Mouse (Mus musculus): ENCODE measurements around the gene Ssh3. TPM values are rescaled to one million over a fixed set of nuclear protein-coding genes. Genes with fewer than 3 reads are reported as not detected.
A peak's percentile ranks its signal among the peaks of the same experiment; 100 is the strongest.
"Not testable (repeated sequence)": the region's sequence is repeated elsewhere in the genome, so short reads cannot be mapped to it uniquely, and the experiment has no call there.

Gene Ssh3
- polyA plus RNA-seq, 1 experiment from 2014 or later = 27.6 TPM

DNA sequence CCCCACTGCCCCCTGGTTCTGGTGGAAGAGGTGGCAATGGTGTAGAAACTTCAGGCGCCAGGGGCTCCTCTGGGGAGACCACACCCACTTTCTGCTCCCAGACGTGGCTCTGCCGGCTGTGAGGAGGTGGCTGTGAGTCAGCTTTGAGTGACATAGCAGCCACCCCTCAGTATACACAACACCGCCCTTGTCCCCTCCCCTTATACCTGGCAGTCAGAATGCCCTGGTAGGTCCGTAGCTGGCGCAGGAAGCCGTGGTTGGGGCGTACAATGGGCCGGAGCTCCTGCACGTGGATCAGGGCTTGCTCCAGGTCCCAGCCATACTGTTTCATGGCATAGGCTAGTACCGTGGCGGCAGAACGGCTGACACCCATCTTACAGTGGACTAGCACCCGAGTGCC is 5.3 kb downstream of the Ssh3 start:
- Histone ChIP-seq H3K27ac (no peak overlapping the region), H3K4me2 (0 out of 2 replicates have a peak overlapping the region, but pooled peaks have one; percentile 5), H3K4me1 (peaks cover 23% of the 10 kb centered on the region; the same call in 1 of the 2 replicates), H3K9ac (no peak overlapping the region), H3K4me3 (replicated peaks) (no peak overlapping the region), H3K36me3 (0 out of 2 replicates have a peak, but pooled peaks cover 3% of the 10 kb centered on the region), H3K9me3 (no peaks in the 10 kb centered on the region), H3K27me3 (replicated peaks) (no peaks in the 10 kb centered on the region)
- peak; percentile 86 for ATAC-seq (ENCODE audit: insufficient read depth, low FRiP score, low read depth)
- WGBS = 52% methylated on average over 14 of the region's 14 CpGs

DNA sequence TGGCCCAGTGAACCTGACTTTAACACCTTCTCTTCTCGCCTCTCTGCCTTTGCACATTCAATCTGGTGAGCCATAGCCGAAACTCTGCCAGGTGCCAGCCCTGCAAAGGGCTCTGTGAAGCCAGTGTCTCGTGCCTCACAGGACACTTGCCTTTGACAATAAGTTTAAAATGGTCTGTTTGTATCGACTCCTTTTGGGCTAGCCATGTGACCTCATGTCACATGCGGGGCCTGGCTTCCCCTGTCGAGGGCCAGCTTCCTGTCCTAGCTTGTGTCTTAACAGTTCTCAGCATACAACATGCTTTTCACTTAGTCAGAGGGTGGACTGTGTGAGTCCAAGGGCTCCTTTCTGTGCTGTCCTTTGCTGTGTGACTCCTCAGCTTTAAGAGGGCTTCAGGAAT is 6.2 kb downstream of the Ssh3 start:
- Histone ChIP-seq H3K4me2 (no peak overlapping the region), H3K36me3 (0 out of 2 replicates have a peak, but pooled peaks cover 3% of the 10 kb centered on the region), H3K4me1 (peaks cover 23% of the 10 kb centered on the region; the same call in 1 of the 2 replicates), H3K27ac (no peak overlapping the region), H3K9me3 (no peaks in the 10 kb centered on the region), H3K9ac (no peak overlapping the region), H3K27me3 (replicated peaks) (no peaks in the 10 kb centered on the region), H3K4me3 (replicated peaks) (no peak overlapping the region)
- WGBS = 61% methylated on average over 6 of the region's 6 CpGs
- no peak for ATAC-seq (ENCODE audit: insufficient read depth, low FRiP score, low read depth)

DNA sequence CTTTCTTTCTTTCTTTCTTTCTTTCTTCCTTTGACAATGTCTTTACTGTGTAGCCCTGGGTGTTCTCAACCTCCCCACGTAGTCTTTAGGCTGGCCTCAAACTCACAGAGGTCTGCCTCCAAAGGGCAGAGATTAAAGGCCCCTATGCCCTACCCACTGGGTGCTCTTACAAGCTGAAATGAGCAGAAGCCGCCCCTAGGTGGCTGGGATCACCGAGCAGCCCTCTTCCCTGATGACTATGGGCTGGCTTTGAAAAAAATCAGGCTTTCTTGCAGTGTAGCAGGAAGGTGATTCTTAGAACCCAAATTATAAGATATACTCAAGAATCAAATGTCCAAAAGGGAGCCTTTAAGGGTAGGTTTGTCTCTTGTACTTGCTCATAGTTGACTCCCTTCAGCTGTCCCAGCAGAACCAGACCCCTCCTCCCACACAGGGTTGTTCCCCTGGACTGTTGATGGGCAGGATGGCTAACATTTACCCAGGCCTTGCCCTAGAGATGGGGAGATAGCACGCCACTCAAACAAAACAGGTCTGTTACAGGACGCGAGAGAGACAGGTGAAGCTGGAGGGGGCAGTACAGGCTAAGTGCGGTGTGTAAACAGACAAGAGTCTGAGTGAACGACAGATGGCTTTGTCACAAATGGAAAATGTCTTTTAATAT is 7.8 kb downstream of the Ssh3 start:
- no peak overlapping the region for H3K4me2 ChIP-seq
- peak; percentile 36; the same call in 1 of the 2 replicates for ATAC-seq (ENCODE audit: insufficient read depth, low FRiP score, low read depth)

DNA sequence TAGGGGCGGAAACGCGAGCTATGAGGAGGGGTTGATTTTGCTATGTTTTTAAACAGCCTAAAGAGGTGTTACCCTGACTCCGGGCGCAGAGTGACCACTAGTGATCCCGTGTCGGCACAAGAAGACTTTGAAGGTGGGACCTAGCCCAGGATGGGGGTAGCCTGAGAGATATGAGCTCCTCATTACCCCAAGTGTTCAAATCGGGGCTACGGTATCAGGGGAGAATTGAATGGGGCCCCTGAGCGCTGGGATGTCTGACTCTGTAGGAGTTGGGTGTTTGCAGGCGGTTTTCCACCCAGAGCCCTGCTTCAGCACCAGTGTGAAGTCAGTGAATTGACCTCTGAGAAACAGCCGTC is 11.1 kb downstream of the Ssh3 start:
- no peak; the same call in 1 of the 2 replicates for ATAC-seq (ENCODE audit: insufficient read depth, low FRiP score, low read depth)
- Histone ChIP-seq H3K36me3 (no peaks in the 10 kb centered on the region), H3K4me3 (replicated peaks) (peak overlapping the region; percentile 75), H3K9ac (peak overlapping the region; percentile 39; the same call in 1 of the 2 replicates), H3K4me2 (peak overlapping the region; percentile 84), H3K4me1 (peaks cover 15% of the 10 kb centered on the region; the same call in 1 of the 2 replicates), H3K27ac (no peak overlapping the region), H3K9me3 (no peaks in the 10 kb centered on the region), H3K27me3 (replicated peaks) (no peaks in the 10 kb centered on the region)
- WGBS = 22% methylated on average over 12 of the region's 12 CpGs

More for the DNA sequence above, 7.8 kb downstream of the Ssh3 start:
- H3K27me3 ChIP-seq (replicated peaks) = no peaks in the 10 kb centered on the region
- 43% methylated on average over 8 of the region's 8 CpGs for WGBS
- peaks cover 28% of the 10 kb centered on the region; the same call in 1 of the 2 replicates for H3K4me1 ChIP-seq
- H3K36me3 ChIP-seq = 0 out of 2 replicates have a peak, but pooled peaks cover 3% of the 10 kb centered on the region
- 0 out of 2 replicates have a peak overlapping the region, but pooled peaks have one; percentile 44 for H3K27ac ChIP-seq
- no peak overlapping the region for H3K4me3 ChIP-seq (replicated peaks)
- no peaks in the 10 kb centered on the region for H3K9me3 ChIP-seq
- H3K9ac ChIP-seq = no peak overlapping the region

DNA sequence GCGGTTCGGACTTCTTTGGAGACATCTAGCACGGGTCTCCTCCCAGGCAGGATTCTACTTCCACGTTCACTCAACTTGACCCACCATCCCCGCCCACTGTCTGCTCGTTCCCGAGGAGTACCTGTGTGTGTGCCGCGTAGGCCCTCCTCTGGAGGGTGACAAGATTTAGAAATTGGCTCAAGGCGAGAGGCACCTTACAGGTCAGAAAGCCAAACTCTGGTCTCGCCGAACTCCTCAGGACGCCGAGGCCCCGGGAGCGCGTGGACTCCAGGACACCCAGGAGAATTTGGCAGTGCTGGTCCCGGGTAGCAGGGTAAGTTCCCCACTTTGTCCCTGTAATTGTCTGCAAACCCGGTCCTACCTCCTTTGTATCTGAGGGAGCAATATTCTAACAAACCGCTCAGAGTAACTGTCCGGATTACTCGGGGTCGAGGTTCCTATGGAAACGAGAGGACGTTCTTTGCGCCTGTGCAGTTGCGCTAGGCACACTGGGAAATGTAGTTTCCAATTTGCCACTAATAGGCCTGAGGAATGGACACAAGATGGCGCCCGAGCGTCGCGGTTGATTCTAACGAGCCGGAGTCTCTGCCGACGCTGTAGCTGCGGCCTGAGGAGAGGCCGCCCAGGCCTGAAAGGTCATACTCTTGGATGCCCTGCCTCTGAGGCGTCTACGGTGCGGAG is 11.6 kb downstream of the Ssh3 start:
- H3K27ac ChIP-seq = no peak overlapping the region
- 1% methylated on average over 41 of the region's 41 CpGs for WGBS
- H3K4me2 ChIP-seq = peak overlapping the region; percentile 84
- H3K4me1 ChIP-seq = peaks cover 15% of the 10 kb centered on the region; the same call in 1 of the 2 replicates
- peak overlapping the region; percentile 75 for H3K4me3 ChIP-seq (replicated peaks)
- no peaks in the 10 kb centered on the region for H3K27me3 ChIP-seq (replicated peaks)
- peak; percentile 87 for ATAC-seq (ENCODE audit: insufficient read depth, low FRiP score, low read depth)
- no peaks in the 10 kb centered on the region for H3K36me3 ChIP-seq
- peak overlapping the region; percentile 39; the same call in 1 of the 2 replicates for H3K9ac ChIP-seq
- H3K9me3 ChIP-seq = no peaks in the 10 kb centered on the region

DNA sequence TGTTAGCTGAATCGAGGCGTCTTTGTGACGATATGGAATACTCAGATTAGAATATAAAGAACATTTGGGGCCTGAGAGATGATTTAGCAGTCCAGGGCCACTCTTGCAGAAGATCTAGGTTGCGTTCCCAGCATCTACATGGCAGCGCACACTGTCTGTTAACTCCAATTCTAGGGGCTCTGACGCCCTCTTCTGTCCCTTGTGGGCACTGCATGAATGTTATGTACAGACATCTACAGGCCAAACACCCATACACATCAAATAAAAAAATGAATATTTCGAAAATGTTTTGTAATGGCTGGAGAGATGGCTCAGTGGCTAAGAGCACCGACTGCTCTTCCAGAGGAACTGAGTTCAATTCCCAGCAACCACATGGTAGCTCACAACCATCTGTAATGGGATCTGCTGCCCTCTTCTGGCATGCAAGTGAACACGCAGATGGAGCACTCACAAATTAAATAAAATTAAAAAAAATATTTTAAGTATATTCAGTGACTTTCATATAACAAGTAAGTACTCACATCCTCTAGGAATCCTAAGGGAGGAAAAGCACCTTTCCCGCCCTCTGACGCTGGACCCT is 13.3 kb downstream of the Ssh3 start:
- no peaks in the 10 kb centered on the region for H3K9me3 ChIP-seq
- WGBS = 79% methylated on average over 11 of the region's 11 CpGs
- H3K27me3 ChIP-seq (replicated peaks) = no peaks in the 10 kb centered on the region
- no peak overlapping the region for H3K27ac ChIP-seq
- H3K4me2 ChIP-seq = no peak overlapping the region
- no peak overlapping the region for H3K4me3 ChIP-seq (replicated peaks)
- no peak for ATAC-seq (ENCODE audit: insufficient read depth, low FRiP score, low read depth)
- peaks cover 15% of the 10 kb centered on the region; the same call in 1 of the 2 replicates for H3K4me1 ChIP-seq
- no peak overlapping the region for H3K9ac ChIP-seq
- H3K36me3 ChIP-seq = no peaks in the 10 kb centered on the region

DNA sequence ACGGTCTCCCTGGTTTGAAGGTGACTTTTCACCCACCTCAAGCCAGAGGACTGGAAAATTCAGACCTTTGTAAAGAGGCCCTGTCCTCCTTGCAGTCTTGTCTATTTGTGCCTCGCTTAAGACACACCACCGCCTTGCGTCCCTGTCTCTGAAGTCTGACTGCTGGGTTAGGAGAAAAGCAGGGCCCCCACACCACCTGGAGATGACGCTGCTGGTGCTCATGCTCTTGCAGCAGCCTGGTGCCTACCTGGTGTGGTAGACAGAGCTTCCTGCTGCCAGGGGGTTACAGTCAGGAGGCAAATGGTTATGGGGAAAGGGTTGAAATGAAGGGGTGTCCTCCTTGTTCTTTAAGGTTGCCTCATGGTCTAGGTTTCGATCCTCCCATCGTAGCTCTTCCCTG is 14.8 kb downstream of the Ssh3 start:
- Histone ChIP-seq H3K9ac (no peak overlapping the region), H3K36me3 (no peaks in the 10 kb centered on the region), H3K27me3 (replicated peaks) (no peaks in the 10 kb centered on the region), H3K4me1 (peaks cover 10% of the 10 kb centered on the region; the same call in 1 of the 2 replicates), H3K27ac (no peak overlapping the region), H3K4me3 (replicated peaks) (no peak overlapping the region), H3K4me2 (no peak overlapping the region), H3K9me3 (no peaks in the 10 kb centered on the region)
- ATAC-seq (ENCODE audit: insufficient read depth, low FRiP score, low read depth) = no peak
- WGBS = 87% methylated on average over 7 of the region's 7 CpGs

DNA sequence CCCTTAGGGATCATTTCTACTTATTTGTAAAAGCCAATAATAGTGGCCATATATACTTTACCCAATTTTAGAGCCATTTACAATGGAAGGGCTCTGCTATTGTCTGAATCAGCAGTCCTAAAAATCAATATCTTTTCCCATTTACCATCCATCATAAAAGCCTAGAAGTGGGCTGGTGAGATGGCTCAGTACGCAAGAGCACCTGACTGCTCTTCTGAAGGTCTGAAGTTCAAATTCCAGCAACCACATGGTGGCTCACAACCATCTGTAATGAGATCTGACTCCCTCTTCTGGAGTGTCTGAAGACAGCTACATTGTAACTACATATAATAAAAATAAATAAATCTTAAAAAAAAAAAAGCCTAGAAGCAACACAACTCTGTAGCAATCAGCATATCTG is 20.3 kb downstream of the Ssh3 start:
- H3K27me3 ChIP-seq (replicated peaks); H3K9me3 ChIP-seq; H3K36me3 ChIP-seq; ATAC-seq (ENCODE audit: insufficient read depth, low FRiP score, low read depth); H3K9ac ChIP-seq; H3K4me2 ChIP-seq; H3K4me1 ChIP-seq; H3K27ac ChIP-seq; H3K4me3 ChIP-seq (replicated peaks): not testable (repeated sequence)
- WGBS = 51% methylated on average over 1 of the region's 1 CpGs

DNA sequence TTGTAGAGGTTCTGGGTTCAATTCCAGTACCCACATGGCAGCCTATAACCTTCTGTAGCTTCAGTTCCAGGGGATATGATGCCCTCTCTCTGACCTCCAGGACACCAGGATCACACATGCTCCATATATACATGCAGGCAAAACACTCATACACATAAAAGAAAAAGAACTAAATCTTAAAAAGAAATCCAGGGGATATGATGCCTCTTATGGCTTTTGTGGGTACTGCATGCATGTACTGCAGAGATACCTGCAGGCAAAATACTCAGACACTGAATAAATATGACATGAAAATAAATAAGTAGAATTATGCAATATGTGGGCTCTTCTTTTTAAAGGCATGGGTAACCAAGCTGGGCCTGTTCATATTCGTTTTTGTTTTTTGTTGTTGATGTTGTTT is 22.0 kb downstream of the Ssh3 start:
- Histone ChIP-seq H3K27ac (no peak overlapping the region), H3K9ac (no peak overlapping the region), H3K9me3 (no peaks in the 10 kb centered on the region), H3K27me3 (replicated peaks) (no peaks in the 10 kb centered on the region), H3K4me1 (no peaks in the 10 kb centered on the region), H3K36me3 (no peaks in the 10 kb centered on the region), H3K4me3 (replicated peaks) (no peak overlapping the region), H3K4me2 (no peak overlapping the region)
- 54% methylated on average over 1 of the region's 1 CpGs for WGBS
- ATAC-seq (ENCODE audit: insufficient read depth, low FRiP score, low read depth) = no peak

DNA sequence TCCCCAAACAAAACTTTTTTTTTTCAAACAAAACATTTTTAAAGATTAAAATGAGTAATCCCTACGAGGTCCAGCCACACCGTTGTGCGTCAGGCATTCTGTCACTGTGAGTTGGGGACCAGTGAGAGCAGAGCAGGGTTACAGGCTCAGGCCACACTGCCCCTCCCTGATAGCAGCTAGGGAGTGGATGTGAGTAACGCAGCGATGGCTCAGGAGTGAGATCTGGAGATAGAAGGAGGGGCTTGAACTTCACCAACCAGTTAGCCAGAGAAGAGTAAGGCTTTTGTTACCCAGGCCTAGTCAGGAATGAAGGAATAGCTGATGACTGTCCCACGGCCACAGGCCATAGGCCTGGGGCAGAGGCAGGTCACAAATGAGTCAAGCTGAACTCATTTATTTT is 24.2 kb downstream of the Ssh3 start:
- no peak overlapping the region for H3K27ac ChIP-seq
- H3K36me3 ChIP-seq = no peaks in the 10 kb centered on the region
- H3K4me2 ChIP-seq = no peak overlapping the region
- no peaks in the 10 kb centered on the region for H3K9me3 ChIP-seq
- no peak for ATAC-seq (ENCODE audit: insufficient read depth, low FRiP score, low read depth)
- no peaks in the 10 kb centered on the region for H3K27me3 ChIP-seq (replicated peaks)
- H3K4me3 ChIP-seq (replicated peaks) = no peak overlapping the region
- H3K4me1 ChIP-seq = no peaks in the 10 kb centered on the region
- no peak overlapping the region for H3K9ac ChIP-seq
- WGBS = 72% methylated on average over 6 of the region's 6 CpGs

DNA sequence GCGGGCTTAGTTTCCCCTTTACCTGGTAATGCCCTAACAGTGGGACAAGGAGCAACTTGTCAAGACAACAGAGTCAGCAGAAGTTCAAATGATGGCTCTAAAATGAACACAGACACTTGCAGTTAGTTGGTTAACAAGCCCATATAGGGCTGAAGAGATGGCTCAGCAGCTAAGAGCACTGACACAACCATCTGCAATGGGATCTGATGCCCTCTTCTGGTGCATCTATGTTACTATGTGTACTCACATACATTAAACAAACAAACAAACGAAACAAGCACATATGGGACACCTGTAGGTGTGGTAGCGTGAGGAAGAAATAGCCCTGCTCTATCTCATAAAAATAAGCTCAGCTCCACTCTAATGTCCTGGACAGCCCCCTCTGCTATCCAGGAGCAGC is 26.6 kb downstream of the Ssh3 start:
- ATAC-seq (ENCODE audit: insufficient read depth, low FRiP score, low read depth) = no peak
- 68% methylated on average over 3 of the region's 3 CpGs for WGBS

DNA sequence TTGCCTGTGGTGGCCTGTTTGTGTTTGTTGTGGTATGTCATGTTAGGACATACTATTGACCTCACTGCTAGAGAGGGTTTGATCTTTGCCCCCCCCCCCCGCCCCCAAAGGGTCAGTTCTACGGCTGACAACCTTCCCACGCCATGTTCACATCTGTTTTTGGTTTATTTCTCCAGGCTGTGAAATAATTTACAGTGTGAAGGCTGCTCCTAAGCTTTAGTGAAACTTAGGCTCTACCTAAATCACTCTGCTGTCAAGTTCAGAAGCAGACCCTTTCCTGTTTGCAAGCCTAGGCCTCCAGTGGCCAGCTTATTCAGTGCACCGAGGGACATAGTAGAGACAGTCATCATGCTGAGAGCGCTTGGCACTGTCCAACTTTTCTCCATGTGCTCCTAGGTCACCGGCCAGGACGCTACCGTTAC is 28.7 kb downstream of the Ssh3 start:
- Histone ChIP-seq H3K4me1 (no peaks in the 10 kb centered on the region), H3K4me2 (no peak overlapping the region), H3K27me3 (replicated peaks) (no peaks in the 10 kb centered on the region), H3K9me3 (no peaks in the 10 kb centered on the region), H3K27ac (no peak overlapping the region), H3K9ac (no peak overlapping the region), H3K4me3 (replicated peaks) (no peak overlapping the region), H3K36me3 (no peaks in the 10 kb centered on the region)
- 45% methylated on average over 8 of the region's 8 CpGs for WGBS
- no peak for ATAC-seq (ENCODE audit: insufficient read depth, low FRiP score, low read depth)

More for the DNA sequence above, 26.6 kb downstream of the Ssh3 start:
- H3K27me3 ChIP-seq (replicated peaks) = no peaks in the 10 kb centered on the region
- no peaks in the 10 kb centered on the region for H3K9me3 ChIP-seq
- H3K4me2 ChIP-seq = no peak overlapping the region
- H3K36me3 ChIP-seq = no peaks in the 10 kb centered on the region
- H3K4me3 ChIP-seq (replicated peaks) = no peak overlapping the region
- no peak overlapping the region for H3K9ac ChIP-seq
- no peak overlapping the region for H3K27ac ChIP-seq
- H3K4me1 ChIP-seq = no peaks in the 10 kb centered on the region
